Mouse (Mus musculus) left cerebral cortex, postnatal 36 days (tissue): ENCODE data around the gene Vps37c. TPM values are rescaled to one million over a fixed set of nuclear protein-coding genes. Genes with fewer than 3 reads are reported as not detected.

Source experiments
- DNase-seq, 2 experiments: peaks; one replicate each; pipeline ENCODE4 v3.0.0; 2021 to 2022; ENCODE audit warnings: low spot score in 2 of 2, mixed read lengths in 1 of 2
- intact Hi-C: fragments of 180-260 bp; cut with DNase I; formaldehyde crosslinking; loops from one replicate; pipeline ENCODE4 v1.15.1; 2025
- total RNA-seq, 2 experiments: library from RNA; stranded (reverse); gene quantifications; 2 replicates each; pipeline ENCODE4 v1.2.3; 2021

Gene Vps37c
- total RNA-seq, 2 experiments from 2014 or later = 23.0 to 23.2 TPM

- intact Hi-C loops = no loop called here
- DNase-seq = no peak
These were observed 69.0 kb downstream of the Vps37c start for GRCm38 (mm10) chr19:10757526-10757925.

GRCm38 (mm10) chr19:10758708-10759107, 70.2 kb downstream of the Vps37c start:
- no peak for DNase-seq
- intact Hi-C loops = no loop called here

GRCm38 (mm10) chr19:10759525-10759924, 71.0 kb downstream of the Vps37c start:
- no peak for DNase-seq
- intact Hi-C loops = no loop called here

DNA sequence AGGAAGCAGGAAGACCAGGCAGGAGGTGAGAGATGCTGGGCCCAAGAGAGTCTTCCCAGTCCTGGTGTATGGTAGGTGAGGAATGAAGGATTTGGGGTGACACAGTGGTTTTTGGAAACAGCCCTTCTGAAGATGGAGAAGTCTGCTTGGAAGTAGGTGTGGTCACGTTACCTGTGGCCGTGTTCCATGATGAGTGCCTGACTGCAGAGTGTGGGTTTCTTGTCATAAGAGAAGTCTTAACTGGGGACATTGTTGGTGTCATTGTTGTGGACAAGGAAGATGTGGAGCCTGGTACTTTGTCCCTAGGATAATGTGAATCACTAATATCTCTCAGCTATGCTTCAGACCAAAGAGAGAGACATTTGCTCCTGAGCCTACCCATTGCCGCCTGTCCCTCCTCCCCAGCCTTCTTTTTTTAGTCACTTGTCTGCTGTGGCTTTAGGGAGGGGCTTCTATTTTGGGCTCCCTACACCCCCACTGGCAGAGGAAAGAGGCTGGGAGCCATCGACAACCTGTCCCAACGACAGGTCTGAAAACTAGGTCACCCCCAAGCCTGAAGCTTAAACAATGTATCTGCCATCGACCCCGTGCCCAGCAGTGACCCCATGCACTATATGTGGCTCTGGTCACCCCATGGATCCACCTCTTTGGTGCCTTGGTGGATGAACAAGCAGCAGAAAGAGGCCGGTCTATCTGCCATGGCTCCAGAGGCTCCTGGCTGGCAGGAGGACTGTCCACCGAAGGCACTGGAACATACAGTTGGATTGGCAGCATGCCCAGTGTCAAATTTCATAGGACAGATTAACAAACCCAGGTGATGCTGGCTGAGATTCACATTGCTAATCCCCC, 71.7 kb downstream of the Vps37c start:
- DNase-seq = no peak
- intact Hi-C loops = no loop called here

DNA sequence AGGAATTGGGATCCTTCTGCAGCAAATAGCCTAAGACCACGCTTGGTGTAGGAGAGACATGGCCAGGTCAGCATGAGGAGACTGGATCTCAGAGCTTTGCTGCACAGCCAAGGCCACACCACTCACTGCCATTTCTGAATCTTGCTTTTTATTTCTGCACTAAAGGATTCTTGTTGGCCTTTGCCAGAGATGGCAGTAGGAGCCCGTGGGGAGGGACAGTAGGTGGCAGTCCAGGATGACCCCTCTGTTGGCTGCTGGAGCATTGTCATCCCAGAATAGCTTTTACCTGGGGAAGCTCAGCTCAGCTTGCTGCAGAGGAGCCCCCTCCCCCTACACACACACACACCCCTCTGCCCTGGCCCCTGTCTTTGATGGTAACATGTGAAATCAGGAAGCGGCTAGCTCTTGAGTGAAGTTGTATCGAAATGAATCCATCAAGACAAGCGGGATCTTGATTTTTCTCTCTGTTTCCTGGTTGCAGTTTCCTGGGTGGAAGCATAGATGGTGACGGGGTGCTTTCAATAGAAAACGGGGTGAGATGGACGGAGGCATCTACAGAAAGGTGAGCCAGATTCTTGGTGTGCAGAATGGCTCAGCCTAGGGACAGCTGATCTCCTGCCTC, 73.4 kb downstream of the Vps37c start:
- no peak for DNase-seq
- intact Hi-C loops = no loop called here

DNA sequence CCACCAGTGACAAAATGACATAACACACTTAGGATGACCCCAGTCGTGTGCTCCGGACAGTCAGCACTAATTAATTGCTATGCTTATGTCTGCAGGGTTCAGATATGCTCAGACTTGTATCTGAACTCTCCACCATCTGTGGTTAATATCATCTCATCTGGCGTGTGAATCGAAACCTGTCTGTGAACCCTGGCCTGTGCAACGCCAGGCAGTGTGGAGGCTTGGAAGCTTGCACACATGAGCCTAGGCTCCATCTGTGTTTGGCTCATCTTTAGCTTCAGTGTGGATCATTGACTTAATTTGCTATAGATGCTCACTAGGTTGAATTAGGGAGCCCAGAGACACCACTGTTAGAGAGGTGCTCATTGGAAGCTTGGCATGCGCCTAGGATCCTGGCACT, 73.9 kb downstream of the Vps37c start:
- intact Hi-C loops = no loop called here
- no peak for DNase-seq

- peak; percentile 35 to 42 for DNase-seq
- intact Hi-C loops = no loop called here
These were observed 75.0 kb downstream of the Vps37c start for GRCm38 (mm10) chr19:10763381-10764031.

Other genes starting within 250 kb of the Vps37c start
- 10 to 100 TPM; 16.3 to 21.2 TPM for gene Lrrc10b, start 231.3 kb upstream of the Vps37c start, total RNA-seq
- gene Ppp1r32, start 205.8 kb upstream of the Vps37c start, total RNA-seq = 1 to 10 TPM in 1 of 2 experiments, under 1 TPM in 1; 0.86 to 1.2 TPM
- 10 to 100 TPM; 67.8 to 88.8 TPM for gene Cpsf7, start 163.5 kb upstream of the Vps37c start, total RNA-seq
- gene Sdhaf2, start 162.6 kb upstream of the Vps37c start, total RNA-seq = 10 to 100 TPM; 53.6 to 60.8 TPM
- 10 to 100 TPM; 11.1 to 12.7 TPM for gene Tmem216, start 132.5 kb upstream of the Vps37c start, total RNA-seq
- 10 to 100 TPM; 11.8 to 13.9 TPM for gene Cyb561a3, start 111.6 kb upstream of the Vps37c start, total RNA-seq
- 10 to 100 TPM; 11.6 to 16.5 TPM for gene Tmem138, start 111.4 kb upstream of the Vps37c start, total RNA-seq
- 100 to 1,000 TPM; 193 to 209 TPM for gene Ddb1, start 83.4 kb upstream of the Vps37c start, total RNA-seq
- gene Tkfc, start 83.1 kb upstream of the Vps37c start, total RNA-seq = 10 to 100 TPM; 20.0 to 23.1 TPM
- under 1 TPM; 0.35 to 0.66 TPM for gene Vwce, start 54.5 kb upstream of the Vps37c start, total RNA-seq
- not detected for gene Pga5, start 10.7 kb upstream of the Vps37c start, total RNA-seq
- gene Cd5, start 50.3 kb downstream of the Vps37c start, total RNA-seq = not detected
- 1 to 10 TPM; 2.9 to 3.1 TPM for gene Cd6, start 141.3 kb downstream of the Vps37c start, total RNA-seq
- 1 to 10 TPM in 1 of 2 experiments, under 1 TPM in 1; 0.86 to 1.7 TPM for gene Slc15a3, start 151.0 kb downstream of the Vps37c start, total RNA-seq
- 100 to 1,000 TPM; 277 to 369 TPM for gene Tmem132a, start 181.2 kb downstream of the Vps37c start, total RNA-seq
- gene Tmem109, start 193.3 kb downstream of the Vps37c start, total RNA-seq = 10 to 100 TPM; 40.0 to 49.9 TPM
- 100 to 1,000 TPM; 207 to 213 TPM for gene Prpf19, start 206.5 kb downstream of the Vps37c start, total RNA-seq
- gene Zp1, start 231.9 kb downstream of the Vps37c start, total RNA-seq = not detected
- under 1 TPM in 1 of 2 experiments, not detected in 1; 0.20 TPM for gene Ptgdr2, start 248.4 kb downstream of the Vps37c start, total RNA-seq